Mouse (Mus musculus) c-Kit-positive CD71-positive TER-119-negative erythroid progenitor cells, embryonic 14.5 days (primary cell): Measurements from ENCODE around the gene Slc17a3.

Source experiments
- DNase-seq: peaks from one replicate; pipeline ENCODE4 v3.0.0-alpha.2; 2013; ENCODE audit warnings: low read depth

Slc17a3 gene

DNA sequence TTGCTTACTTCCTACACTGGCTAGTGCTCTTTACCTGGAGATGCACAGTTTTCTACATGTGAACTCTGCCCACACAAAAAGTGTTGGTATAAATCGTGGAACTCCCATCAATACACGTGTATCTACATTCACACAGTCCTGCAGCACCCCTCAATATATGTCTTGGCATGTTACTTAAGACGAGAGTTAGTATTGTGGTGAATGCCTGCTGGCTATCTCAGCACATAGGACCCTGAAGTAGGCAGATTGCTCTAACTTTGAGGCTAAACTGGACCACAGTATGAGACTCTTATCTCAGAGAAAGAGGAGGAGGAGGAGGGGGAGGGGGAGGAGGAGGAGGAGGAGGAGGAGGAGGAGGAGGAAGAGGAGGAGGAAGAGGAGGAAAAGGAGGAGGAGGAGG, 39.9 kb downstream of the Slc17a3 start:
- DNase-seq: no peak

DNA sequence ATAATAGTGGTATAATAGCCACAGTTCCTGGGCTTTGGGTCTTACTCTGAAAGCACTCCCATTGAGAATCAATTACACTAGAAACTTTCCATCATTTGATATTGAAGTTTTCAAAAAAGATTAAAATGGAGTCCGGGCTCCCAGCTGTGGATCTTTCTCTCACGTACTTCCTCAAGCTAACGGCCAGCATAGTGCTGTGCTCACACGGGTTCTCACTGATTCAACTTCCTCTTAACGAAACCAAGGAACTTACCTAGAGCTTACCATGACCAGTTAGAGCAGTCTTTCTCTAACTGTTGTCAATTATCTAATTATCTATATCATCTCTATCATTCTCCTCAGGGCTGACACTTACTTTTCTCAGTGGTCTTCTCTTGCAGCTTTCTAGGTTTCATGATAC, 40.4 kb downstream of the Slc17a3 start:
- DNase-seq: no peak

DNA sequence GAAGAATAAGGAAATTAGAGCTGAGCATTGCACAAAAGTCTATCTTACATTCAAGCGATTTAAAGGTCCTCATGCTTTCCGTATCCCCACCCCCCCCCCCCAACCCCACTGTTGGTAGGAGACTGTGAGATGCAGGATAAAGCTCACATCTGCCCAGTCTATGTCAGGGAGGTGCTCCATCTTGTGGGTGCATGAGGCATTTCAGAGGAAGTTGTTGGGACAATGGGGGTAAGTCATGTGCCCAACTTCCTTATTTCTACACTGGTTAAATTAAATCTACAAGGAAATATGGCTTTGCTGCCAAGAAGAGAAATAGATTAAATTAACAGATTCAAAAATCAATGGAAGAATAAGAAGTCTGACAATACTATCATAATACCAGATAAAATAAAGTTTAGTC, 46.3 kb downstream of the Slc17a3 start:
- no peak for DNase-seq

GRCm38 (mm10) chr13:23887026-23887725, 47.9 kb downstream of the Slc17a3 start:
- no peak for DNase-seq

DNA sequence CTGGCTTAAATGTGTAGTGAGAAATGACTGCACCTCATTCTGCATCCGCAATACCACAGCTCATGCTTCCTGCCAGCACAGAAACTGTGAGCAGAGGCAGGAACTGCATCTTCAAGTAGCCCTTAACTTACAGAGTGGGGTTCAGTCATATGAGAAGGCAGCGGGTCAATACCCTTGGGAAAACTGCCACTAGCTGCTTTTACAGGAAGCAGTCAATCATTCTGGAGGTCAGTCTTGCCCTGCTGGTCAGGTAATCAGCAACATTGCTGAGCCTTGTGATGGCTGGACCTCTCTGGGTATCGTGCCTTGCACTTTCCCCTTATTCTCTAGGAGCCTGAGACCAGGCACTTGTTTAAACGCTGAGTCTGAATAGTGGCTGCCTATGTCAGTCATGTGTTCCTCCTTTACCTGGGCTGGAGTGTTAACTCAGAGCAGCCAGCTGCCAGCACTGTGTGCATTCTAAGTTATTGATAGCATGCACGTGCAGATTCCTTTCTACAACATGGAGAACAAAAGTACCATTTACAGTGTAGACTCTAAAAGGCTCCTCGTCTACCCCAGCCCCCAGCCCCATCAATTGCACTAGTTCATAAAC, 49.9 kb downstream of the Slc17a3 start:
- DNase-seq: no peak

DNA sequence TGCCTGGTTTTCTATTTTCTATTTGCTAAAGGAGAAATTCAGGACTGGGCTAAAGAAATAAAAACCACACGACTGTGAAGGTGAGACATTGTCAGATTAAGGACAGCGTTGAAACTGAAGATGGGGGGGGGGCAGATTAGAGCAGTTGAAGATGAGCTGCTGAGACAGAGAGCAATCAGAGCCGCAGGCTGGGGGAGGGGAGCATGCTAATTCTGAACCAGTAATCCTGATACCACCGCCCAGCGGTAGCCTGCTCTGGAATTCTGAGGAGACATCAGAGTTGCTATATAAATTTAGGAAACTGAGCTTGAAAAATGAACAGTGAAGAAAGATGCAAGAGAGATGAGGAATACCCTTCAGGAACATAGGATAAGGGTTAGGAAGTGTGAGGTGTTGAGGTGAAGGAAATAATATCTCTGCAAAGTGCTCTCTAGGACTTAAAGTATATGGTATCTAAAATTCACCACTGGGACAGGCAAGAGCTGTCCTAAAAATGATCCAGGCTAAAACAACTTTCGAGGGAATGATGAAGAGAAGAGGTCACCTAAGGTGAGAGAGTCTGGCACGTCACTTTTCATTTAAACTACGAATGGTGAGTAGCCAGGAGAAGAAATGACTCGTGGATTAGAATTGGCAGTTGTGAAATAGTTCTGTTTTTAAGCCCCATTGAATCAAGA, 53.5 kb downstream of the Slc17a3 start:
- no peak for DNase-seq

- no peak for DNase-seq
Measured at GRCm38 (mm10) chr13:23893269-23893593, 54.0 kb downstream of the Slc17a3 start.

- no peak for DNase-seq
Measured at GRCm38 (mm10) chr13:23898242-23898641, 59.0 kb downstream of the Slc17a3 start.

DNA sequence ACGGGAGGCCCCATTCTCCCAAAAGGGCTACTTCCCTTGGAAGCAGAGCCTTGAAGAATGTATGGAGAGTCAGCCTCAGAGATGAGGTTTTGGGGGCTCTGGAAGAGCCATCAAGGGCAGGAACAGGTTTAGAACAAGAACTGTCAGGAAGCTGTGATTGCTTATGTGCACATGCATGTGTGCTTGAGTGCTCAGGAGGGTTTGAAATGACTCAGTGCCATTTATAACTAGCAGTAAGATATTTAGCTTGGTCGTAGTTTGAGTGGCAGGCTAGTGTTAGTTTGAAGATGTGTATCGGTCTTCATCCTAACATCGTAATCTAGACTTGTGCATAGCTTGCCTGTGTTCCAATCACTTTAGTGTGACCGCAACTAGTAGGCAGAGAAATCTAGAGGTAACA, 67.7 kb downstream of the Slc17a3 start:
- no peak for DNase-seq

DNA sequence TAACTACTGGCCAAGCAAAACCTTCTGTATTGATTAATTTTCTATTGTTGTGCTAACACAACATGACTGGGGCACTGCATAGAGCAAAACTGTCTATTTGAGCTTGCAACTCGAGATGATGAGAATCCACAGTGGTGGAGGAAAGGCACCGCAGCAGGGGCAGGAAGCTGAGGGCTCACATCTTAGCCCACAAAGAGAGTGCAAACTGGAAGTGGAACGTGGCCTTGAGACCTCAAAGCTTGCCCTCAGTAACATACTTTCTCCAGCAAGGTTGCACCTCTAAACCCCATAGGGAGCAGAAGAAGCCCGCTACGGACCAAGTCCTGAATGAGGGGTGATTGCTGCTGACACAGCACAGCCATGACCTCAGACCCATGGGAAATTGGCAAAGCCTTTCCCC, 70.9 kb downstream of the Slc17a3 start:
- DNase-seq: no peak
